Mouse (Mus musculus): ENCODE measurements at regions not wholly inside any gene's neighbourhood (a gene's known extent, or its start where the extent isn't known, plus 50 kb on each side); places are given as distances from the start of the nearest gene placed in this dataset.

GRCm38 (mm10) chr16:74857752-74858151, 446.1 kb upstream of the Robo2 start:
- DNase-seq (ENCODE audit: low spot score) (peak; percentile 65), ATAC-seq (no peak)
- WGBS: 22% methylated on average over 2 of the region's 2 CpGs
- TF ChIP-seq CTCF (IDR thresholded peaks at IDR 0.05; ENCODE audit: low read depth): peak; percentile 74
- Histone ChIP-seq H3K27ac (no peak overlapping the region), H3K4me2 (ENCODE audit: low read depth, low read length) (no peak overlapping the region), H3K9me3 (ENCODE audit: low read length) (no peaks in the 10 kb centered on the region), H3K4me3 (ENCODE audit: low read length) (no peak overlapping the region), H3K36me3 (ENCODE audit: insufficient read depth, low read length) (no peaks in the 10 kb centered on the region), H3K4me1 (ENCODE audit: insufficient read depth, low read length) (no peaks in the 10 kb centered on the region), H3K9ac (replicated peaks; ENCODE audit: low read length) (no peak overlapping the region), H3K27me3 (ENCODE audit: insufficient read depth, low read length) (no peaks in the 10 kb centered on the region)

GRCm38 (mm10) chr16:74840006-74840405, 428.4 kb upstream of the Robo2 start:
- H3K36me3 ChIP-seq (ENCODE audit: insufficient read depth, low read length): no peaks in the 10 kb centered on the region
- no peaks in the 10 kb centered on the region for H3K4me1 ChIP-seq (ENCODE audit: insufficient read depth, low read length)
- WGBS: 94% methylated on average over 2 of the region's 2 CpGs
- no peak overlapping the region for H3K4me3 ChIP-seq (ENCODE audit: low read length)
- peak; percentile 49 for TF ChIP-seq CTCF (IDR thresholded peaks at IDR 0.05; ENCODE audit: low read depth)
- DNase-seq (ENCODE audit: low spot score) (peak; percentile 41), ATAC-seq (no peak)
- H3K4me2 ChIP-seq (ENCODE audit: low read depth, low read length): no peak overlapping the region
- no peak overlapping the region for H3K27ac ChIP-seq
- no peaks in the 10 kb centered on the region for H3K9me3 ChIP-seq (ENCODE audit: low read length)
- no peaks in the 10 kb centered on the region for H3K27me3 ChIP-seq (ENCODE audit: insufficient read depth, low read length)
- H3K9ac ChIP-seq (replicated peaks; ENCODE audit: low read length): no peak overlapping the region

- Histone ChIP-seq H3K27ac (no peak overlapping the region), H3K4me1 (ENCODE audit: insufficient read depth, low read length) (no peaks in the 10 kb centered on the region), H3K9ac (replicated peaks; ENCODE audit: low read length) (no peak overlapping the region), H3K4me3 (ENCODE audit: low read length) (no peak overlapping the region), H3K9me3 (ENCODE audit: low read length) (no peaks in the 10 kb centered on the region), H3K4me2 (ENCODE audit: low read depth, low read length) (no peak overlapping the region), H3K27me3 (ENCODE audit: insufficient read depth, low read length) (no peaks in the 10 kb centered on the region), H3K36me3 (ENCODE audit: insufficient read depth, low read length) (no peaks in the 10 kb centered on the region)
- TF ChIP-seq CTCF (IDR thresholded peaks at IDR 0.05; ENCODE audit: low read depth): no peak
- DNase-seq (ENCODE audit: low spot score): peak; percentile 40
- WGBS: 48% methylated on average over 3 of the region's 3 CpGs
- ATAC-seq: peak; percentile 75; the same call in 1 of the 2 replicates
These were observed 402.8 kb upstream of the Robo2 start for GRCm38 (mm10) chr16:74814386-74814785.

GRCm38 (mm10) chr16:74809154-74809825, 397.7 kb upstream of the Robo2 start:
- Histone ChIP-seq H3K27ac (no peak overlapping the region), H3K9me3 (ENCODE audit: low read length) (no peaks in the 10 kb centered on the region), H3K4me1 (ENCODE audit: insufficient read depth, low read length) (no peaks in the 10 kb centered on the region), H3K4me3 (ENCODE audit: low read length) (no peak overlapping the region), H3K27me3 (ENCODE audit: insufficient read depth, low read length) (no peaks in the 10 kb centered on the region), H3K4me2 (ENCODE audit: low read depth, low read length) (no peak overlapping the region), H3K36me3 (ENCODE audit: insufficient read depth, low read length) (no peaks in the 10 kb centered on the region), H3K9ac (replicated peaks; ENCODE audit: low read length) (no peak overlapping the region)
- DNase-seq (ENCODE audit: low spot score): no peak
- 49% methylated on average over 7 of the region's 7 CpGs for WGBS
- no peak for TF ChIP-seq CTCF (IDR thresholded peaks at IDR 0.05; ENCODE audit: low read depth)
- ATAC-seq: no peak

GRCm38 (mm10) chr16:74806775-74807174, 395.1 kb upstream of the Robo2 start:
- Histone ChIP-seq H3K4me3 (ENCODE audit: low read length) (no peak overlapping the region), H3K4me2 (ENCODE audit: low read depth, low read length) (no peak overlapping the region), H3K27ac (no peak overlapping the region), H3K36me3 (ENCODE audit: insufficient read depth, low read length) (no peaks in the 10 kb centered on the region), H3K27me3 (ENCODE audit: insufficient read depth, low read length) (no peaks in the 10 kb centered on the region), H3K9ac (replicated peaks; ENCODE audit: low read length) (no peak overlapping the region), H3K4me1 (ENCODE audit: insufficient read depth, low read length) (no peaks in the 10 kb centered on the region), H3K9me3 (ENCODE audit: low read length) (no peaks in the 10 kb centered on the region)
- no peak for TF ChIP-seq CTCF (IDR thresholded peaks at IDR 0.05; ENCODE audit: low read depth)
- 38% methylated on average over 2 of the region's 2 CpGs for WGBS
- ATAC-seq (no peak), DNase-seq (ENCODE audit: low spot score) (peak; percentile 11)

- H3K4me3 ChIP-seq (ENCODE audit: low read length): no peak overlapping the region
- no peaks in the 10 kb centered on the region for H3K36me3 ChIP-seq (ENCODE audit: insufficient read depth, low read length)
- no peak overlapping the region for H3K4me2 ChIP-seq (ENCODE audit: low read depth, low read length)
- H3K9me3 ChIP-seq (ENCODE audit: low read length): no peaks in the 10 kb centered on the region
- peak; percentile 77 for TF ChIP-seq CTCF (IDR thresholded peaks at IDR 0.05; ENCODE audit: low read depth)
- ATAC-seq: 0 out of 2 replicates have a peak, but pooled peaks have one; percentile 63
- no peaks in the 10 kb centered on the region for H3K4me1 ChIP-seq (ENCODE audit: insufficient read depth, low read length)
- DNase-seq (ENCODE audit: low spot score): peak; percentile 78
- H3K9ac ChIP-seq (replicated peaks; ENCODE audit: low read length): no peak overlapping the region
- WGBS: 19% methylated on average over 7 of the region's 7 CpGs
- no peak overlapping the region for H3K27ac ChIP-seq
- no peaks in the 10 kb centered on the region for H3K27me3 ChIP-seq (ENCODE audit: insufficient read depth, low read length)
These were observed 389.7 kb upstream of the Robo2 start for GRCm38 (mm10) chr16:74801296-74801695.

- Histone ChIP-seq H3K27me3 (ENCODE audit: insufficient read depth, low read length) (no peaks in the 10 kb centered on the region), H3K4me3 (ENCODE audit: low read length) (no peak overlapping the region), H3K9ac (replicated peaks; ENCODE audit: low read length) (no peak overlapping the region), H3K4me2 (ENCODE audit: low read depth, low read length) (no peak overlapping the region), H3K4me1 (ENCODE audit: insufficient read depth, low read length) (no peaks in the 10 kb centered on the region), H3K27ac (no peak overlapping the region), H3K9me3 (ENCODE audit: low read length) (no peaks in the 10 kb centered on the region), H3K36me3 (ENCODE audit: insufficient read depth, low read length) (no peaks in the 10 kb centered on the region)
- WGBS: 61% methylated on average over 2 of the region's 2 CpGs
- DNase-seq (ENCODE audit: low spot score) (no peak), ATAC-seq (no peak)
- no peak for TF ChIP-seq CTCF (IDR thresholded peaks at IDR 0.05; ENCODE audit: low read depth)
These were observed 384.7 kb upstream of the Robo2 start for GRCm38 (mm10) chr16:74796303-74796653.
